Mouse (Mus musculus) adrenal gland (tissue): ENCODE data around the gene Mgat4c.

ENCODE experiments used
- microRNA-seq, 2 experiments: library from miRNA; unstranded; fragments of <30 nt; microRNA quantifications; one replicate each; pipeline ENCODE4; 2019

The Mgat4c gene

Small RNAs within 50 kb of the gene (microRNA-seq; reads per million reads assigned to microRNA genes)
- gene Mir3059, result 0.23 to 0.99 reads per million in 2 experiments
